Mouse (Mus musculus) liver, adult 2 months (tissue): ENCODE measurements around the gene Otor.

ENCODE experiments used
- CTCF ChIP-seq: fragments of 200-500 bp; IDR thresholded peaks from 2 replicates; pipeline ENCODE4 v1.5.1; 2011; ENCODE audit warnings: low read depth, low read length, control low read depth
- POLR2A ChIP-seq: fragments of 200-500 bp; IDR thresholded peaks from 2 replicates; pipeline ENCODE4 v1.6.1; 2011; ENCODE audit warnings: low read length, control low read depth; ENCODE audit not compliant: insufficient read depth; ENCODE audit errors: extremely low read depth

DNA sequence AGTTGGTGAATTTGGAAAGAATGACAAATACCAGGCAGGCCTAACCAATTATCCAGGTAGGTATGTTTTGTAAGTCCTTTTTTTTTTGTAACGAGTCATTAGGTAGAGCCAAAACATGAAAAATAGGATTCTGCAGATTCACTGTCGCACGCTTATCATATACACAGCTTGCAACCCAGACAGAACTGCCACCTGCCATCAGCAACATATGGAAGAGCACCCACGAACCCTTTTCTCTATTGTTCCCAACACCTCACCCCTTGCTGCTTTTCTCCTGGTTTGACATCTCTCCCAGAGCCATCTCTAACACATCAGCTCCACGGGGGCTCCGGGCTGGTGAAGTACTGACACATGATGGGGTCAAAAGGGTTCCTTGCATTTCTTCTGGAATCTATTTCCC lies 16.5 kb downstream of the Otor start:
- TF ChIP-seq CTCF (no peak), POLR2A (no peak)
